Mouse (Mus musculus) urinary bladder, postnatal 10 days (tissue): ENCODE results near the gene Epn2.
"Not testable (repeated sequence)": the region's sequence is repeated elsewhere in the genome, so short reads cannot be mapped to it uniquely, and the experiment has no call there.

Experiments used
- DNase-seq: peaks from one replicate; pipeline ENCODE4 v3.0.0; 2022; ENCODE audit warnings: low spot score

Epn2 gene

GRCm38 (mm10) chr11:61592061-61592460 is 12.6 kb upstream of the Epn2 start:
- DNase-seq = no peak

- no peak for DNase-seq
Observed at GRCm38 (mm10) chr11:61590516-61591213, 11.2 kb upstream of the Epn2 start.

GRCm38 (mm10) chr11:61585421-61585820 is 5.9 kb upstream of the Epn2 start:
- DNase-seq = no peak

GRCm38 (mm10) chr11:61584830-61585229 is 5.3 kb upstream of the Epn2 start:
- no peak for DNase-seq

- DNase-seq = no peak
Observed at GRCm38 (mm10) chr11:61584096-61584495, 4.6 kb upstream of the Epn2 start.

- DNase-seq = not testable (repeated sequence)
Observed at GRCm38 (mm10) chr11:61582808-61583207, 3.3 kb upstream of the Epn2 start.

GRCm38 (mm10) chr11:61579878-61580381 is 443 bp upstream of the Epn2 start:
- DNase-seq = no peak

- no peak for DNase-seq
Observed at GRCm38 (mm10) chr11:61578541-61578982, 925 bp downstream of the Epn2 start.

GRCm38 (mm10) chr11:61577991-61578390 is 1.5 kb downstream of the Epn2 start:
- no peak for DNase-seq

- DNase-seq = no peak
Observed at GRCm38 (mm10) chr11:61577349-61577748, 2.1 kb downstream of the Epn2 start.

GRCm38 (mm10) chr11:61573266-61573665 is 6.2 kb downstream of the Epn2 start:
- DNase-seq = no peak

- DNase-seq = no peak
Observed at GRCm38 (mm10) chr11:61571225-61571624, 8.3 kb downstream of the Epn2 start.

- DNase-seq = no peak
Observed at GRCm38 (mm10) chr11:61569671-61570070, 9.8 kb downstream of the Epn2 start.

- no peak for DNase-seq
Observed at GRCm38 (mm10) chr11:61564566-61564965, 14.9 kb downstream of the Epn2 start.

- DNase-seq = no peak
Observed at GRCm38 (mm10) chr11:61563939-61564338, 15.5 kb downstream of the Epn2 start.

- DNase-seq = no peak
Observed at GRCm38 (mm10) chr11:61562421-61562820, 17.1 kb downstream of the Epn2 start.

- DNase-seq = no peak
Observed at GRCm38 (mm10) chr11:61559572-61559971, 19.9 kb downstream of the Epn2 start.

GRCm38 (mm10) chr11:61553015-61553754 is 26.3 kb downstream of the Epn2 start:
- DNase-seq = no peak

- DNase-seq = no peak
Observed at GRCm38 (mm10) chr11:61550631-61551030, 28.9 kb downstream of the Epn2 start.

- DNase-seq = no peak
Observed at GRCm38 (mm10) chr11:61547710-61548109, 31.8 kb downstream of the Epn2 start.

- no peak for DNase-seq
Observed at GRCm38 (mm10) chr11:61546452-61546851, 33.0 kb downstream of the Epn2 start.

- no peak for DNase-seq
Observed at GRCm38 (mm10) chr11:61545586-61545985, 33.9 kb downstream of the Epn2 start.

- DNase-seq = no peak
Observed at GRCm38 (mm10) chr11:61541106-61541505, 38.4 kb downstream of the Epn2 start.
